Mouse (Mus musculus): ENCODE results near the gene Brca2. TPM values are rescaled to one million over a fixed set of nuclear protein-coding genes. Genes with fewer than 3 reads are reported as not detected.

Gene Brca2
- polyA plus RNA-seq, 1 experiment from 2014 or later, result 25.2 TPM

- Histone ChIP-seq H3K4me2 (ENCODE audit: low read length) (no peak overlapping the region), H3K9me3 (ENCODE audit: control insufficient read depth, low read length) (no peaks in the 10 kb centered on the region), H3K36me3 (ENCODE audit: control insufficient read depth, insufficient read depth, low read length) (no peaks in the 10 kb centered on the region), H3K4me1 (replicated peaks; ENCODE audit: control insufficient read depth, insufficient read depth, low read length) (peaks cover 4% of the 10 kb centered on the region; the same call in 1 of the 2 replicates), H3K27ac (ENCODE audit: low read depth) (no peak overlapping the region), H3K27me3 (replicated peaks; ENCODE audit: control insufficient read depth, insufficient read depth, low read length) (peaks cover 9% of the 10 kb centered on the region; the same call in 1 of the 2 replicates), H3K4me3 (ENCODE audit: low read depth, low read length) (no peak overlapping the region), H3K9ac (ENCODE audit: low read length) (no peak overlapping the region)
- 59% methylated on average over 21 of the region's 21 CpGs for WGBS
- ATAC-seq (replicated peaks; ENCODE audit: low FRiP score, low TSS enrichment, low read depth) (no peak), DNase-seq (ENCODE audit: low spot score) (no peak)
Measured at GRCm38 (mm10) chr5:150598202-150599119, 76.0 kb downstream of the Brca2 start.

GRCm38 (mm10) chr5:150599301-150600294, 77.2 kb downstream of the Brca2 start:
- Histone ChIP-seq H3K36me3 (ENCODE audit: control insufficient read depth, insufficient read depth, low read length) (no peaks in the 10 kb centered on the region), H3K4me1 (replicated peaks; ENCODE audit: control insufficient read depth, insufficient read depth, low read length) (peaks cover 4% of the 10 kb centered on the region; the same call in 1 of the 2 replicates), H3K9ac (ENCODE audit: low read length) (no peak overlapping the region), H3K4me2 (ENCODE audit: low read length) (no peak overlapping the region), H3K9me3 (ENCODE audit: control insufficient read depth, low read length) (no peaks in the 10 kb centered on the region), H3K4me3 (ENCODE audit: low read depth, low read length) (no peak overlapping the region), H3K27me3 (replicated peaks; ENCODE audit: control insufficient read depth, insufficient read depth, low read length) (peaks cover 9% of the 10 kb centered on the region; the same call in 1 of the 2 replicates), H3K27ac (ENCODE audit: low read depth) (no peak overlapping the region)
- DNase-seq (ENCODE audit: low spot score) (no peak), ATAC-seq (replicated peaks; ENCODE audit: low FRiP score, low TSS enrichment, low read depth) (no peak)
- 69% methylated on average over 13 of the region's 13 CpGs for WGBS

- no peak for ATAC-seq (replicated peaks; ENCODE audit: low FRiP score, low TSS enrichment, low read depth)
- Histone ChIP-seq H3K4me2 (ENCODE audit: low read length) (no peak overlapping the region), H3K4me1 (replicated peaks; ENCODE audit: control insufficient read depth, insufficient read depth, low read length) (0 out of 2 replicates have a peak, but pooled peaks cover 4% of the 10 kb centered on the region), H3K9ac (ENCODE audit: low read length) (no peak overlapping the region), H3K27me3 (replicated peaks; ENCODE audit: control insufficient read depth, insufficient read depth, low read length) (no peaks in the 10 kb centered on the region), H3K4me3 (ENCODE audit: low read depth, low read length) (no peak overlapping the region), H3K36me3 (ENCODE audit: control insufficient read depth, insufficient read depth, low read length) (no peaks in the 10 kb centered on the region), H3K27ac (ENCODE audit: low read depth) (no peak overlapping the region), H3K9me3 (ENCODE audit: control insufficient read depth, low read length) (no peaks in the 10 kb centered on the region)
- no peak for DNase-seq (ENCODE audit: low spot score)
- WGBS, result 72% methylated on average over 20 of the region's 20 CpGs
Measured at GRCm38 (mm10) chr5:150600554-150601440, 78.4 kb downstream of the Brca2 start.

DNA sequence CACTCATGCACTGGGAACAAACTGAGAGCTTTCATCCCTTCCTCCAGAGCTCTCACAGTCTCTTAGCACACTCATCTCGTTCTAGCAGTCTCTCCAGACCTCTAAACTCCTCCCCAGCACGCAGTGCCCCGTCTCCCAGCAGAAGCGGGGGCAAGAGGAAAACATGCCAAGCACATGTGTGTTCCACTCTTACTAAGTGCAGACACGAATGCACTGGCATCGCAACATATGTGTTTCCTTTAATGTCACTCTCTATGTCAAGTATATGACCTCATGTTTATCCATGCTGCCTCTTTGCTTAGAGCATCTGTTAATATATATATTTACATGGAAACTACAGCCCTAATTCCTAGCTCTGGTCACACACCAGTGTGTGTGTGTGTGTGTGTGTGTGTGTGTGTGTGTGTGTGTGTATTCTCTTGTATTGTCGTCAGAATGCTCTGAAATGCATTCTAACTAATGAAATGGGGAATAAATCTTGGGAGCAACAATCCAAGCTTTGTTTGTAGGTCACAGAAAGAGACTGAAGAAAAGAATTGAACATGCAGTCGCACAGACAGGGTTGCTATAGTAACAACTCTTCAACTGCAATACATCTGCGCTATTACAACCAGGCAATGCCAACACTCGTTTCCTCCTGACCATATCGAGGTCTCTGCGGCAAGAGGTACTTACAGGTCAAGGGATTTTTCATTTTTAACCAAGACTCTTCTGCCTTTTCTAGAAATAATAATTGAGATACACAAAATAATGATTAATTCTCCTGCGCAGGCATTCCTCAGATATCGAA, 79.2 kb downstream of the Brca2 start:
- Histone ChIP-seq H3K4me2 (ENCODE audit: low read length) (no peak overlapping the region), H3K27ac (ENCODE audit: low read depth) (no peak overlapping the region), H3K4me1 (replicated peaks; ENCODE audit: control insufficient read depth, insufficient read depth, low read length) (0 out of 2 replicates have a peak, but pooled peaks cover 4% of the 10 kb centered on the region), H3K27me3 (replicated peaks; ENCODE audit: control insufficient read depth, insufficient read depth, low read length) (no peaks in the 10 kb centered on the region), H3K9ac (ENCODE audit: low read length) (no peak overlapping the region), H3K4me3 (ENCODE audit: low read depth, low read length) (no peak overlapping the region), H3K9me3 (ENCODE audit: control insufficient read depth, low read length) (no peaks in the 10 kb centered on the region), H3K36me3 (ENCODE audit: control insufficient read depth, insufficient read depth, low read length) (no peaks in the 10 kb centered on the region)
- ATAC-seq (replicated peaks; ENCODE audit: low FRiP score, low TSS enrichment, low read depth) (no peak), DNase-seq (ENCODE audit: low spot score) (no peak)
- WGBS, result 71% methylated on average over 14 of the region's 14 CpGs

DNA sequence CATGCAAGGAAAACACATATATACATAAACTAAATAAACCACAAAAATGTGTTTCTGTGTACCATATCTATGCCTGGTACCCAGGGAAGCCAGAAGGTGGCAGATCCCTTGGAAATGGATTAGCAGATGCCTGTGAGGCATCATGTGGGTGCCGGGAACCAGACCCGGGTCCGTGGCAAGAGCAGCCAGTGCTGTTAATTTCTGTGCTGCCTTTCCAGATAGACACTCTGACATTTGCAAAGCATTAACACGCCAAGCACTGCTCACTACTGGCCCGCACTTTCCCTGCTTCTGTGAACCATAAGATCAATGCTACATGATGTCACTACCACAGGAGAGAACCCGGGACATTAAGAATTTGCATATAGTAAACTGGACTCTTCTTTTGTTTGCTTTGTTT, 83.7 kb downstream of the Brca2 start:
- 0 out of 2 replicates have a peak, but pooled peaks cover 4% of the 10 kb centered on the region for H3K4me1 ChIP-seq (replicated peaks; ENCODE audit: control insufficient read depth, insufficient read depth, low read length)
- WGBS, result 92% methylated on average over 6 of the region's 6 CpGs
- no peak for DNase-seq (ENCODE audit: low spot score)
- H3K4me2 ChIP-seq (ENCODE audit: low read length), result no peak overlapping the region
- no peaks in the 10 kb centered on the region for H3K36me3 ChIP-seq (ENCODE audit: control insufficient read depth, insufficient read depth, low read length)
- no peak overlapping the region for H3K27ac ChIP-seq (ENCODE audit: low read depth)
- no peak overlapping the region for H3K4me3 ChIP-seq (ENCODE audit: low read depth, low read length)
- no peak overlapping the region for H3K9ac ChIP-seq (ENCODE audit: low read length)
- no peaks in the 10 kb centered on the region for H3K9me3 ChIP-seq (ENCODE audit: control insufficient read depth, low read length)
- ATAC-seq (replicated peaks; ENCODE audit: low FRiP score, low TSS enrichment, low read depth), result no peak
- H3K27me3 ChIP-seq (replicated peaks; ENCODE audit: control insufficient read depth, insufficient read depth, low read length), result no peaks in the 10 kb centered on the region

GRCm38 (mm10) chr5:150607631-150608030, 85.2 kb downstream of the Brca2 start:
- H3K9me3 ChIP-seq (ENCODE audit: control insufficient read depth, low read length), result no peaks in the 10 kb centered on the region
- H3K27me3 ChIP-seq (replicated peaks; ENCODE audit: control insufficient read depth, insufficient read depth, low read length), result no peaks in the 10 kb centered on the region
- no peak overlapping the region for H3K4me2 ChIP-seq (ENCODE audit: low read length)
- H3K4me3 ChIP-seq (ENCODE audit: low read depth, low read length), result no peak overlapping the region
- no peak overlapping the region for H3K27ac ChIP-seq (ENCODE audit: low read depth)
- no peak overlapping the region for H3K9ac ChIP-seq (ENCODE audit: low read length)
- ATAC-seq (replicated peaks; ENCODE audit: low FRiP score, low TSS enrichment, low read depth) (no peak), DNase-seq (ENCODE audit: low spot score) (no peak)
- H3K36me3 ChIP-seq (ENCODE audit: control insufficient read depth, insufficient read depth, low read length), result no peaks in the 10 kb centered on the region
- WGBS, result 88% methylated on average over 8 of the region's 8 CpGs
- H3K4me1 ChIP-seq (replicated peaks; ENCODE audit: control insufficient read depth, insufficient read depth, low read length), result no peaks in the 10 kb centered on the region

GRCm38 (mm10) chr5:150611136-150611535, 88.7 kb downstream of the Brca2 start:
- Histone ChIP-seq H3K4me3 (ENCODE audit: low read depth, low read length) (no peak overlapping the region), H3K27me3 (replicated peaks; ENCODE audit: control insufficient read depth, insufficient read depth, low read length) (no peaks in the 10 kb centered on the region), H3K27ac (ENCODE audit: low read depth) (no peak overlapping the region), H3K9me3 (ENCODE audit: control insufficient read depth, low read length) (no peaks in the 10 kb centered on the region), H3K9ac (ENCODE audit: low read length) (no peak overlapping the region), H3K36me3 (ENCODE audit: control insufficient read depth, insufficient read depth, low read length) (no peaks in the 10 kb centered on the region), H3K4me1 (replicated peaks; ENCODE audit: control insufficient read depth, insufficient read depth, low read length) (no peaks in the 10 kb centered on the region), H3K4me2 (ENCODE audit: low read length) (no peak overlapping the region)
- ATAC-seq (replicated peaks; ENCODE audit: low FRiP score, low TSS enrichment, low read depth), result no peak
- no peak for DNase-seq (ENCODE audit: low spot score)
- 85% methylated on average over 1 of the region's 1 CpGs for WGBS

Data from intestine, embryonic 14.5 days (tissue).